Comparison of ENCODE assay signal across 14 mouse cellular contexts in the genomic region with DNA sequence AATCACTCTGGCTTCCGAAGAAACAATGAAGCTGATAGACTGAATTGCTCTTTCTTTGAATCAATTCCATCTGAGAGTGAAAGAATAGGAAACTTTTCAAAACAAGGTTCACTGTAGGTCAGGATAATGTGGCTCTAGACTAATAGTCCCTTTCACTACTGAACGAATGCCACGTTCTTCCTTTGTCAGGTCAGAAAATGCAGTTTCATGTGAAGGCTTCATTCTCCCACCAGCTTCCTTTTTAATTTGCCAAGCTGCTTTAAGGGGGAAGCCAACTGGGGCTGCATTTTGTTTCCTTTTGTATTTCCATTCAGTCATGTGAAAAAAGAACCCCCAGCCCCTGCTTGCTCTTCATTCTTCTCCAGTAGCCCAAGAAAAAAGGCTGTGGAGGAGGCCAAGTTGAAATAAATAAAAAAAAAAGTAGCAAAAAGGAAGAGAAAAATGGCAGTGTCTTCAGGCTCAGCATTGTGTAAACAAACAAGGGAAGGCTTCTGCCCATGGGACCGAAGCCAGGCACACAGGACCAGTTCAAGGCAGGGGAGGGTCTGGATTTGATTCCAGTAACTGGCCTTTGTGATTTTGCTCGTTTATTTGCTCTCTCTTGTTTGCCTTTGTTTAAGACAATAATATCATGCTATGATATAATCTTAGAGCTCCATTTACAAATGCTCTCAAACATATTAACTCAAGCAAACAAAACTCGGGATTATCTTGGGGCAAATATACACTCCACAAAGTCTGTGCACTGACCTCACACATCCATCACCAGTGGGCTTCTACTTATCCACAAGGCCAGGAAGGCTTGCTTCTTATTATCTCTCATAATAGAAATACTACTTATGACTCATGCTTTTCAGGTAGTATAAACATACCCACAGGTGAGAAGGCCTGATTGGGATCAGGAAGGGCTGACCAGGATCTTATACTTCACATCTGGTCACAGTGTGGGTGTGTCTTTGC.
A peak's percentile ranks its signal among the peaks of the same experiment; 100 is the strongest.
DNase-seq lines count a peak whose midpoint lies in the region; ATAC-seq lines count a peak whose summit lies in the region.
"Had no signal": no experiment of that assay in that cellular context is flagged by ENCODE, and none has a peak within 500 bp of the region (broad histone marks: within the 10 kb centered on the region; RNA-seq: fewer than 3 reads in every experiment).

No protein-coding gene starts in this region.

- peak; percentile 42 for DNase-seq in embryo, embryonic 10 days (ENCODE audit: low spot score)
- DNase-seq in embryo, embryonic 9.5 days (ENCODE audit: extremely low spot score): no peak
- peak; percentile 89 for DNase-seq in Muller cell, postnatal 12 days (ENCODE audit: inconsistent ontology term)
- DNase-seq in midbrain, embryonic 14.5 days: peak; percentile 37
- DNase-seq in c-Kit-positive CD71-positive TER-119-positive erythroid progenitor cells, embryonic 14.5 days (ENCODE audit: low spot score): no peak
- DNase-seq in adipocyte (ENCODE audit: low spot score): no peak
- DNase-seq: kidney, postnatal 25 days; liver, embryonic 13.5 days; lung, postnatal 14 days; thymus, adult 2 months had no signal

- H3K27ac ChIP-seq in forebrain, embryonic 16.5 days (ENCODE audit: low read length): no peak overlapping the region
- H3K27ac ChIP-seq in midbrain, embryonic 14.5 days (replicated peaks; ENCODE audit: low read depth, low read length): no peak overlapping the region
- H3K27ac ChIP-seq in intestine, embryonic 16.5 days (ENCODE audit: low read length): no peak overlapping the region
- H3K27ac ChIP-seq: heart, embryonic 15.5 days; limb, embryonic 10.5 days; liver, embryonic 13.5 days had no signal

- H3K4me2 ChIP-seq in forebrain, embryonic 16.5 days (ENCODE audit: low read length): no peak overlapping the region
- H3K4me2 ChIP-seq in midbrain, embryonic 14.5 days (ENCODE audit: low read length): no peak overlapping the region
- H3K4me2 ChIP-seq in intestine, embryonic 16.5 days (ENCODE audit: low read depth, low read length): no peak overlapping the region
- H3K4me2 ChIP-seq: heart, embryonic 15.5 days; liver, embryonic 13.5 days had no signal

- H3K4me3 ChIP-seq in forebrain, embryonic 16.5 days (replicated peaks; ENCODE audit: low read length): no peak overlapping the region
- H3K4me3 ChIP-seq in midbrain, embryonic 14.5 days (replicated peaks; ENCODE audit: low read depth, low read length): no peak overlapping the region
- H3K4me3 ChIP-seq in intestine, embryonic 16.5 days (ENCODE audit: low read length): no peak overlapping the region
- H3K4me3 ChIP-seq: heart, embryonic 15.5 days; limb, embryonic 10.5 days; liver, embryonic 13.5 days had no signal

- H3K27me3 ChIP-seq in forebrain, embryonic 16.5 days (replicated peaks; ENCODE audit: control insufficient read depth, insufficient read depth, low read length): no peaks in the 10 kb centered on the region
- H3K27me3 ChIP-seq in midbrain, embryonic 14.5 days (ENCODE audit: control insufficient read depth, insufficient read depth, low read length): peaks cover 4% of the 10 kb centered on the region
- no peaks in the 10 kb centered on the region for H3K27me3 ChIP-seq in intestine, embryonic 16.5 days (replicated peaks; ENCODE audit: control insufficient read depth, insufficient read depth, low read length)
- H3K27me3 ChIP-seq: heart, embryonic 15.5 days; liver, embryonic 13.5 days had no signal

- ATAC-seq in forebrain, embryonic 16.5 days: peak; percentile 85
- no peak for ATAC-seq in midbrain, embryonic 14.5 days (ENCODE audit: low FRiP score, low TSS enrichment)
- no peak for ATAC-seq in intestine, embryonic 16.5 days

- H3K9ac ChIP-seq in forebrain, embryonic 16.5 days (replicated peaks; ENCODE audit: low read depth, low read length): no peak overlapping the region
- H3K9ac ChIP-seq in midbrain, embryonic 14.5 days (replicated peaks; ENCODE audit: low read length): no peak overlapping the region
- no peak overlapping the region for H3K9ac ChIP-seq in intestine, embryonic 16.5 days (ENCODE audit: low read depth, low read length)
- H3K9ac ChIP-seq: heart, embryonic 15.5 days; liver, embryonic 13.5 days had no signal

- 4% methylated on average over 6 of the region's 6 CpGs for WGBS in forebrain, embryonic 16.5 days
- 16% methylated on average over 6 of the region's 6 CpGs for WGBS in midbrain, embryonic 14.5 days
- WGBS in intestine, embryonic 16.5 days: 49% methylated on average over 6 of the region's 6 CpGs

- peaks cover 7% of the 10 kb centered on the region; the same call in 1 of the 2 replicates for H3K4me1 ChIP-seq in forebrain, embryonic 16.5 days (replicated peaks; ENCODE audit: control insufficient read depth, insufficient read depth, low read length)
- 0 out of 2 replicates have a peak, but pooled peaks cover 5% of the 10 kb centered on the region for H3K4me1 ChIP-seq in midbrain, embryonic 14.5 days (ENCODE audit: control insufficient read depth, insufficient read depth, low read length)
- no peaks in the 10 kb centered on the region for H3K4me1 ChIP-seq in intestine, embryonic 16.5 days (ENCODE audit: control insufficient read depth, insufficient read depth, low read length)
- H3K4me1 ChIP-seq: heart, embryonic 15.5 days; limb, embryonic 10.5 days; liver, embryonic 13.5 days had no signal

- H3K9me3 ChIP-seq in forebrain, embryonic 16.5 days (ENCODE audit: control insufficient read depth, low read length): no peaks in the 10 kb centered on the region
- H3K9me3 ChIP-seq in midbrain, embryonic 14.5 days (ENCODE audit: control insufficient read depth, low read length): no peaks in the 10 kb centered on the region
- H3K9me3 ChIP-seq in intestine, embryonic 16.5 days (ENCODE audit: control insufficient read depth, low read length): no peaks in the 10 kb centered on the region
- H3K9me3 ChIP-seq: heart, embryonic 15.5 days; limb, embryonic 10.5 days; liver, embryonic 13.5 days had no signal

- H3K36me3 ChIP-seq in forebrain, embryonic 16.5 days (ENCODE audit: control insufficient read depth, insufficient read depth): no peaks in the 10 kb centered on the region
- H3K36me3 ChIP-seq in midbrain, embryonic 14.5 days (ENCODE audit: control insufficient read depth, insufficient read depth, low read length): no peaks in the 10 kb centered on the region
- no peaks in the 10 kb centered on the region for H3K36me3 ChIP-seq in intestine, embryonic 16.5 days (ENCODE audit: control insufficient read depth, insufficient read depth, low read length)
- H3K36me3 ChIP-seq: heart, embryonic 15.5 days; limb, embryonic 10.5 days; liver, embryonic 13.5 days had no signal

Comparison
In these comparisons a context has a peak if more than half of its experiments do, and no peak if none do; other contexts are left out.
1. DNase-seq: peak in embryo, embryonic 10 days (single experiment), Muller cell, postnatal 12 days (single experiment) and midbrain, embryonic 14.5 days (single experiment); none in embryo, embryonic 9.5 days (single experiment), c-Kit-positive CD71-positive TER-119-positive erythroid progenitor cells, embryonic 14.5 days (single experiment) and adipocyte (single experiment).